Mouse (Mus musculus): ENCODE data around the gene Ints7. TPM values are rescaled to one million over a fixed set of nuclear protein-coding genes. Genes with fewer than 3 reads are reported as not detected.

Gene Ints7
- polyA plus RNA-seq (2012; rRNA removed; ENCODE audit: low replicate concordance): 7.1 and 10.1 TPM in 2 replicates

DNA sequence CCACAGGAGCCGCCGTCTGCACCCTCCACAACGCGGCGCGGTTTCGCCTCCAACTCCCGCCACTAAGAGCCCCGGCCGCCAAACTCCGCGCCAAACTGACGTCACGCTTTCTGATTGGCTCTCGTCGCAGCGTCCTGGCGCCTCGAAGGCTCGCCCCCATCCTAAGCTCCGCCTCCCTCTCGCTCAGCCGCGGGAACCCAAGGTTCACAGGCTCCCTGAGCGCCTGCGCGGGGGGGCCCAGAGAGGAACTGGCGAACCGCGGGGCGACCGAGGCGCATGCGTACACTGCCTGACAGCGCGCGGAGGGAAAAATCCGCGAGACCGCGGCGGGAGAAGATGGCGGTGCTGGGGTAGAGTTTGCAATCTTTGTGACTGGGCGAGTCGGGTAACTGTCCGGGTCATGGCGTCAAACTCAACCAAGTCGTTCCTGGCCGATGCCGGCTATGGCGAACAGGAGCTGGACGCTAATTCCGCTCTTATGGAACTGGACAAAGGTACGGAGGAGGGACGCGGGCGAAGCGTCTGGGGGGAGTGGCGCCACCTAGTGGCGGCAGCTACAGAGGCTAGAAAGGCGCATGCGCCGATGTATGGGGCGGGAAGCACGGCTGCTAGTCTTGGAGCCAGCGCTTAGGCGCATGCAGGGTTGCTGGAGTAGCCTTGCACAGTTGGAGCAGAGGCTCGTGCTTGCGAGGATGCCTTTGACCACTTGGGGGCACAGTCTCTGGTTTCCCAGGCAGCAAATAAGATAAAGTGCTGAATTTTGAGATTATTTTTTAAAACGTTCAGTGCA is at the start of gene Ints7, which contains the start of gene Dtl:
Gene Ints7 (plus strand): TSS at position 179 of the 790 bp plus-strand sequence.
Gene Dtl (minus strand): TSS at position 87 of the 790 bp plus-strand sequence.

Other genes with a start within 250 kb of the Ints7 start
- gene Tmem206, start 249.7 kb upstream of the Ints7 start, polyA plus RNA-seq (2012; rRNA removed; ENCODE audit: low replicate concordance): 0.95 and 2.3 TPM in 2 replicates
- 29.4 and 45.7 TPM in 2 replicates for gene Ppp2r5a, start 172.4 kb upstream of the Ints7 start, polyA plus RNA-seq (2012; rRNA removed; ENCODE audit: low replicate concordance)
- 0.40 and 1.1 TPM in 2 replicates for gene Dtl, start 92 bp upstream of the Ints7 start, polyA plus RNA-seq (2012; rRNA removed; ENCODE audit: low replicate concordance)
- 13.9 and 16.1 TPM in 2 replicates for gene Lpgat1, start 142.2 kb downstream of the Ints7 start, polyA plus RNA-seq (2012; rRNA removed; ENCODE audit: low replicate concordance)
- gene Nek2, start 245.8 kb downstream of the Ints7 start, polyA plus RNA-seq (2012; rRNA removed; ENCODE audit: low replicate concordance): 2.6 and 3.2 TPM in 2 replicates

Data from duodenum, adult 2 months (tissue).